Comparison of ENCODE assay signal across 26 mouse cellular contexts in genomic region chr2:155552336-155552735, GRCm38 (mm10). TPM values are rescaled to one million over a fixed set of nuclear protein-coding genes. Genes with fewer than 3 reads are reported as not detected.
DNase-seq lines count a peak whose midpoint lies in the region; ATAC-seq lines count a peak whose summit lies in the region.
"Had no signal": no experiment of that assay in that cellular context is flagged by ENCODE, and none has a peak within 500 bp of the region (broad histone marks: within the 10 kb centered on the region; RNA-seq: fewer than 3 reads in every experiment).

No protein-coding gene starts in this region.

- H3K27ac ChIP-seq in liver, embryonic 12.5 days: peak overlapping the region; percentile 85
- peak overlapping the region; percentile 89 for H3K27ac ChIP-seq in liver, embryonic 13.5 days
- H3K27ac ChIP-seq: embryonic facial prominence, embryonic 10.5 days; embryonic facial prominence, embryonic 15.5 days; forebrain, embryonic 12.5 days; heart, adult 2 months; hindbrain, embryonic 15.5 days; lung, embryonic 15.5 days; macrophage; midbrain, embryonic 13.5 days had no signal

- peak overlapping the region; percentile 52; the same call in 1 of the 2 replicates for H3K9ac ChIP-seq in liver, embryonic 12.5 days
- H3K9ac ChIP-seq in liver, embryonic 13.5 days: no peak overlapping the region
- H3K9ac ChIP-seq: embryonic facial prominence, embryonic 15.5 days; forebrain, embryonic 12.5 days; forebrain, postnatal 0 days; heart, embryonic 12.5 days; hindbrain, embryonic 15.5 days; lung, embryonic 15.5 days; midbrain, embryonic 13.5 days had no signal

- no peak overlapping the region for H3K4me3 ChIP-seq in liver, embryonic 12.5 days
- H3K4me3 ChIP-seq in liver, embryonic 13.5 days (replicated peaks): no peak overlapping the region
- H3K4me3 ChIP-seq: embryonic facial prominence, embryonic 10.5 days; embryonic facial prominence, embryonic 15.5 days; forebrain, embryonic 12.5 days; heart, adult 2 months; heart, embryonic 12.5 days; hindbrain, embryonic 15.5 days; lung, embryonic 15.5 days; midbrain, embryonic 13.5 days had no signal

- H3K4me2 ChIP-seq in liver, embryonic 12.5 days: no peak overlapping the region
- H3K4me2 ChIP-seq in liver, embryonic 13.5 days: no peak overlapping the region
- H3K4me2 ChIP-seq: embryonic facial prominence, embryonic 15.5 days; forebrain, embryonic 12.5 days; heart, embryonic 12.5 days; hindbrain, embryonic 15.5 days; lung, embryonic 15.5 days; midbrain, embryonic 13.5 days had no signal

- H3K9me3 ChIP-seq in liver, embryonic 12.5 days (replicated peaks): no peaks in the 10 kb centered on the region
- H3K9me3 ChIP-seq in liver, embryonic 13.5 days (replicated peaks): no peaks in the 10 kb centered on the region
- H3K9me3 ChIP-seq: embryonic facial prominence, embryonic 10.5 days; embryonic facial prominence, embryonic 15.5 days; forebrain, embryonic 12.5 days; heart, embryonic 12.5 days; hindbrain, embryonic 15.5 days; lung, embryonic 15.5 days; midbrain, embryonic 13.5 days had no signal

- no peak for DNase-seq in liver
- no peak for DNase-seq in liver, embryonic 13.5 days
- DNase-seq in naive thymus-derived CD4-positive, alpha-beta T cell, adult 2 months (ENCODE audit: low read depth): peak; percentile 41
- DNase-seq in thymus, postnatal 25 days: peak; percentile 32
- DNase-seq in lung, postnatal 10 days: no peak
- no peak for DNase-seq in lung, postnatal 36 days
- DNase-seq: adrenal gland, postnatal 25 days; B cell, adult 2 months; cerebellum, adult 11-12 months; cerebellum, postnatal 10 days; forebrain, postnatal 0 days; heart, adult 2 months; kidney, adult 9 months; kidney, postnatal 10 days; layer of hippocampus, postnatal 36 days; right cerebral cortex, postnatal 14 days had no signal

- H3K36me3 ChIP-seq in liver, embryonic 12.5 days: peaks cover 12% of the 10 kb centered on the region
- H3K36me3 ChIP-seq in liver, embryonic 13.5 days: peaks cover 24% of the 10 kb centered on the region
- H3K36me3 ChIP-seq: embryonic facial prominence, embryonic 10.5 days; embryonic facial prominence, embryonic 15.5 days; forebrain, embryonic 12.5 days; heart, embryonic 12.5 days; hindbrain, embryonic 15.5 days; lung, embryonic 15.5 days had no signal

- no peak for ATAC-seq in liver, embryonic 12.5 days
- ATAC-seq in liver, embryonic 13.5 days (ENCODE audit: low read depth): no peak
- ATAC-seq: forebrain, postnatal 0 days; midbrain, embryonic 13.5 days had no signal

- no peaks in the 10 kb centered on the region for H3K27me3 ChIP-seq in liver, embryonic 12.5 days (replicated peaks)
- H3K27me3 ChIP-seq in liver, embryonic 13.5 days: no peaks in the 10 kb centered on the region
- H3K27me3 ChIP-seq: embryonic facial prominence, embryonic 15.5 days; forebrain, embryonic 12.5 days; heart, embryonic 12.5 days; hindbrain, embryonic 15.5 days; lung, embryonic 15.5 days; midbrain, embryonic 13.5 days had no signal

- H3K4me1 ChIP-seq in liver, embryonic 12.5 days: peaks cover 18% of the 10 kb centered on the region
- peaks cover 18% of the 10 kb centered on the region for H3K4me1 ChIP-seq in liver, embryonic 13.5 days (replicated peaks)
- H3K4me1 ChIP-seq: embryonic facial prominence, embryonic 10.5 days; embryonic facial prominence, embryonic 15.5 days; forebrain, embryonic 12.5 days; heart, embryonic 12.5 days; hindbrain, embryonic 15.5 days; lung, embryonic 15.5 days; midbrain, embryonic 13.5 days had no signal

RNA-seq across cellular contexts. Expression of gene Ggt7, which starts 34.3 kb away (rescaled TPM):
- 0.54 and 0.86 TPM in 2 replicates for polyA plus RNA-seq in liver, embryonic 12.5 days (2016; fragmentation: Nextera tagmentation; extraction: Ambion mirVana)
- polyA plus RNA-seq in liver, embryonic 13.5 days (2015; fragmentation: Nextera tagmentation; extraction: Ambion mirVana): 0.28 and 0.31 TPM in 2 replicates
- polyA plus RNA-seq: macrophage had no signal

RNA-seq across cellular contexts. Expression of gene Acss2, which starts 34.6 kb away (rescaled TPM):
- polyA plus RNA-seq in liver, embryonic 12.5 days (2016; fragmentation: Nextera tagmentation; extraction: Ambion mirVana): 25.1 and 27.1 TPM in 2 replicates
- 20.9 and 22.4 TPM in 2 replicates for polyA plus RNA-seq in liver, embryonic 13.5 days (2015; fragmentation: Nextera tagmentation; extraction: Ambion mirVana)

RNA-seq across cellular contexts. Expression of gene Gss, which starts 40.3 kb away (rescaled TPM):
- 64.0 and 64.1 TPM in 2 replicates for polyA plus RNA-seq in liver, embryonic 12.5 days (2016; fragmentation: Nextera tagmentation; extraction: Ambion mirVana)
- polyA plus RNA-seq in liver, embryonic 13.5 days (2015; fragmentation: Nextera tagmentation; extraction: Ambion mirVana): 67.3 and 68.2 TPM in 2 replicates

RNA-seq across cellular contexts. Expression of gene Myh7b, which starts 58.7 kb away (rescaled TPM):
- polyA plus RNA-seq in liver, embryonic 12.5 days (2016; fragmentation: Nextera tagmentation; extraction: Ambion mirVana): 6.0 TPM in 2 replicates
- 2.2 TPM in 2 replicates for polyA plus RNA-seq in liver, embryonic 13.5 days (2015; fragmentation: Nextera tagmentation; extraction: Ambion mirVana)
- polyA plus RNA-seq: liver, adult 2 months; macrophage had no signal

Comparison
In these comparisons a context has a peak if more than half of its experiments do, and no peak if none do; other contexts are left out.
1. DNase-seq: peak in naive thymus-derived CD4-positive, alpha-beta T cell, adult 2 months (single experiment) and thymus, postnatal 25 days (single experiment); none in liver (single experiment), liver, embryonic 13.5 days (single experiment), lung, postnatal 10 days (single experiment) and lung, postnatal 36 days (single experiment).